22 mouse cellular contexts compared by ENCODE assay signal in genomic region chr4:45849419-45849818, GRCm38 (mm10). TPM values are rescaled to one million over a fixed set of nuclear protein-coding genes. Genes with fewer than 3 reads are reported as not detected.
DNase-seq lines count a peak whose midpoint lies in the region; ATAC-seq and TF ChIP-seq lines count a peak whose summit lies in the region.
"Had no signal": no experiment of that assay in that cellular context is flagged by ENCODE, and none has a peak within 500 bp of the region (broad histone marks: within the 10 kb centered on the region; RNA-seq: fewer than 3 reads in every experiment).

No protein-coding gene starts in this region.

- DNase-seq in liver, embryonic 11.5 days (ENCODE audit: low spot score) = no peak
- no peak for DNase-seq in gastrocnemius, postnatal 25 days
- DNase-seq: adrenal gland, adult 8-10 months; cerebellum, adult 8-10 months; heart, postnatal 14 days; thymus, postnatal 14 days had no signal

- 0 out of 2 replicates have a peak, but pooled peaks cover 3% of the 10 kb centered on the region for H3K9me3 ChIP-seq in megakaryocyte, embryonic 14.5 days
- no peaks in the 10 kb centered on the region for H3K9me3 ChIP-seq in intestine, embryonic 15.5 days
- no peaks in the 10 kb centered on the region for H3K9me3 ChIP-seq in liver, embryonic 11.5 days (ENCODE audit: control insufficient read depth, low read length)
- H3K9me3 ChIP-seq: embryonic facial prominence, embryonic 13.5 days; forebrain, embryonic 12.5 days had no signal

- H3K4me1 ChIP-seq in megakaryocyte, embryonic 14.5 days = peaks cover 17% of the 10 kb centered on the region
- peaks cover 19% of the 10 kb centered on the region for H3K4me1 ChIP-seq in intestine, embryonic 15.5 days (replicated peaks)
- H3K4me1 ChIP-seq in liver, embryonic 11.5 days (replicated peaks; ENCODE audit: control insufficient read depth, insufficient read depth, low read length) = 0 out of 2 replicates have a peak, but pooled peaks cover 2% of the 10 kb centered on the region
- H3K4me1 ChIP-seq in small intestine, adult 2 months (ENCODE audit: control insufficient read depth, insufficient read depth, insufficient read length, low read length) = peaks cover 12% of the 10 kb centered on the region
- H3K4me1 ChIP-seq: embryonic facial prominence, embryonic 13.5 days had no signal

- H3K9ac ChIP-seq in intestine, embryonic 15.5 days = no peak overlapping the region
- H3K9ac ChIP-seq in liver, embryonic 11.5 days (ENCODE audit: low read depth, low read length) = no peak overlapping the region
- H3K9ac ChIP-seq: embryonic facial prominence, embryonic 13.5 days; forebrain, embryonic 12.5 days had no signal

- 0 out of 2 replicates have a peak overlapping the region, but pooled peaks have one; percentile 40 for H3K27ac ChIP-seq in intestine, embryonic 15.5 days
- no peak overlapping the region for H3K27ac ChIP-seq in liver, embryonic 11.5 days (ENCODE audit: low read depth, low read length)
- peak overlapping the region; percentile 52 for H3K27ac ChIP-seq in small intestine, adult 2 months (ENCODE audit: insufficient read depth, low read depth, low read length)
- H3K27ac ChIP-seq: embryonic facial prominence, embryonic 13.5 days; forebrain, embryonic 12.5 days had no signal

- H3K4me2 ChIP-seq in intestine, embryonic 15.5 days (replicated peaks) = peak overlapping the region; percentile 41
- H3K4me2 ChIP-seq in liver, embryonic 11.5 days = 0 out of 2 replicates have a peak overlapping the region, but pooled peaks have one; percentile 40
- H3K4me2 ChIP-seq: embryonic facial prominence, embryonic 13.5 days; forebrain, embryonic 12.5 days; heart, embryonic 11.5 days had no signal

- no peak for TF ChIP-seq POLR2A in small intestine, adult 2 months (IDR thresholded peaks at IDR 0.05; ENCODE audit: low read depth, low read length)

- H3K27me3 ChIP-seq in megakaryocyte, embryonic 14.5 days (replicated peaks) = peaks cover 59% of the 10 kb centered on the region
- H3K27me3 ChIP-seq in intestine, embryonic 15.5 days (replicated peaks) = no peaks in the 10 kb centered on the region
- H3K27me3 ChIP-seq in liver, embryonic 11.5 days (replicated peaks; ENCODE audit: control insufficient read depth, insufficient read depth, low read length) = peaks cover 9% of the 10 kb centered on the region; the same call in 1 of the 2 replicates
- no peaks in the 10 kb centered on the region for H3K27me3 ChIP-seq in small intestine, adult 2 months (ENCODE audit: control insufficient read depth, insufficient read depth, low read length)

- 60% methylated on average over 1 of the region's 1 CpGs for WGBS in intestine, embryonic 15.5 days
- WGBS in liver, embryonic 11.5 days = 39% methylated on average over 1 of the region's 1 CpGs
- WGBS in small intestine, adult 2 months = 26% methylated on average over 1 of the region's 1 CpGs

- no peak for ATAC-seq in megakaryocyte, adult 5-6 weeks (ENCODE audit: poor library complexity, severe bottlenecking)
- ATAC-seq in intestine, embryonic 15.5 days = no peak
- ATAC-seq in liver, embryonic 11.5 days (replicated peaks; ENCODE audit: low FRiP score) = no peak
- no peak for ATAC-seq in activated CD4-positive, CD25-positive, alpha-beta regulatory T cell, adult 4 months
- ATAC-seq: hindbrain, embryonic 16.5 days had no signal

- peak overlapping the region; percentile 8 for H3K4me3 ChIP-seq in megakaryocyte, embryonic 14.5 days (replicated peaks)
- peak overlapping the region; percentile 27 for H3K4me3 ChIP-seq in intestine, embryonic 15.5 days (replicated peaks)
- H3K4me3 ChIP-seq in liver, embryonic 11.5 days (ENCODE audit: low read depth, low read length) = 0 out of 2 replicates have a peak overlapping the region, but pooled peaks have one; percentile 3
- peak overlapping the region; percentile 10; the same call in 1 of the 2 replicates for H3K4me3 ChIP-seq in small intestine, adult 2 months (ENCODE audit: low read depth, low read length)
- H3K4me3 ChIP-seq: embryonic facial prominence, embryonic 13.5 days; forebrain, embryonic 12.5 days had no signal

- TF ChIP-seq CTCF in small intestine, adult 2 months (IDR thresholded peaks at IDR 0.05; ENCODE audit: extremely low read depth, insufficient read length, insufficient replicate concordance, low read depth, low read length) = no peak

- H3K36me3 ChIP-seq in megakaryocyte, embryonic 14.5 days (replicated peaks; ENCODE audit: low read length) = no peaks in the 10 kb centered on the region
- no peaks in the 10 kb centered on the region for H3K36me3 ChIP-seq in intestine, embryonic 15.5 days
- no peaks in the 10 kb centered on the region for H3K36me3 ChIP-seq in liver, embryonic 11.5 days (ENCODE audit: control insufficient read depth, insufficient read depth, low read length)
- no peaks in the 10 kb centered on the region for H3K36me3 ChIP-seq in small intestine, adult 2 months (ENCODE audit: control insufficient read depth, insufficient read depth, low read length)
- H3K36me3 ChIP-seq: embryonic facial prominence, embryonic 13.5 days; forebrain, embryonic 12.5 days had no signal

RNA-seq across cellular contexts. Expression of gene Stra6l, which starts 1.0 kb away (rescaled TPM):
- polyA plus RNA-seq in megakaryocyte, embryonic 14.5 days (2012; ENCODE audit: insufficient read depth, low replicate concordance) = not detected in 2 replicates
- total RNA-seq in megakaryocyte, adult 5-6 weeks (2015) = 0.11 and 0.22 TPM in 2 replicates
- 0.07 and 0.33 TPM in 2 replicates for total RNA-seq in megakaryocyte, adult 5-6 weeks (2017)
- 6.6 and 7.1 TPM in 2 replicates for polyA plus RNA-seq in intestine, embryonic 15.5 days (2015; fragmentation: Nextera tagmentation; extraction: Ambion mirVana)
- 2.5 and 3.1 TPM in 2 replicates for polyA plus RNA-seq in liver, embryonic 11.5 days (2014; fragmentation: Nextera tagmentation; extraction: Ambion mirVana)
- 2.3 and 7.1 TPM in 2 replicates for polyA plus RNA-seq in small intestine, adult 2 months (2012; rRNA removed)
- under 1 TPM in 1 of 2 experiments, not detected in 1; 0.15 TPM for polyA plus RNA-seq in activated CD4-positive, CD25-positive, alpha-beta regulatory T cell, adult 4 months (2017; shearing (Covaris generic))
- total RNA-seq in gastrocnemius, postnatal 25 days (2021) = not detected
- total RNA-seq: common myeloid progenitor, adult 5-6 weeks; heart, postnatal 14 days; layer of hippocampus, postnatal 25 days; left cerebral cortex, postnatal 25 days; megakaryocyte progenitor cell, adult 5-6 weeks had no signal
- polyA plus RNA-seq: embryonic facial prominence, embryonic 13.5 days; heart, embryonic 11.5 days had no signal

RNA-seq across cellular contexts. Expression of gene Igfbpl1, which starts 22.7 kb away (rescaled TPM):
- polyA plus RNA-seq in megakaryocyte, embryonic 14.5 days (2012; ENCODE audit: insufficient read depth, low replicate concordance) = not detected in 2 replicates
- not detected in 2 replicates for total RNA-seq in megakaryocyte, adult 5-6 weeks (2015)
- total RNA-seq in megakaryocyte, adult 5-6 weeks (2017) = not detected in 2 replicates
- 0.42 and 0.53 TPM in 2 replicates for polyA plus RNA-seq in intestine, embryonic 15.5 days (2015; fragmentation: Nextera tagmentation; extraction: Ambion mirVana)
- 0.26 and 0.40 TPM in 2 replicates for polyA plus RNA-seq in liver, embryonic 11.5 days (2014; fragmentation: Nextera tagmentation; extraction: Ambion mirVana)
- polyA plus RNA-seq in small intestine, adult 2 months (2012; rRNA removed) = 0.42 TPM in 1 of 2 replicates, not detected in the other
- polyA plus RNA-seq in activated CD4-positive, CD25-positive, alpha-beta regulatory T cell, adult 4 months (2017; shearing (Covaris generic)) = not detected
- not detected for total RNA-seq in gastrocnemius, postnatal 25 days (2021)
- total RNA-seq: common myeloid progenitor, adult 5-6 weeks; gastrocnemius, postnatal 4 days; megakaryocyte progenitor cell, adult 5-6 weeks had no signal
- polyA plus RNA-seq: lung, embryonic 16.5 days had no signal

RNA-seq across cellular contexts. Expression of gene Ccdc180, which starts 40.7 kb away (rescaled TPM):
- 0.02 TPM in 1 of 2 replicates, not detected in the other for polyA plus RNA-seq in megakaryocyte, embryonic 14.5 days (2012; ENCODE audit: insufficient read depth, low replicate concordance)
- 3.0 and 3.4 TPM in 2 replicates for total RNA-seq in megakaryocyte, adult 5-6 weeks (2015)
- total RNA-seq in megakaryocyte, adult 5-6 weeks (2017) = 0.62 and 2.1 TPM in 2 replicates
- polyA plus RNA-seq in intestine, embryonic 15.5 days (2015; fragmentation: Nextera tagmentation; extraction: Ambion mirVana) = 0.06 and 0.14 TPM in 2 replicates
- polyA plus RNA-seq in liver, embryonic 11.5 days (2014; fragmentation: Nextera tagmentation; extraction: Ambion mirVana) = 0.04 and 0.10 TPM in 2 replicates
- polyA plus RNA-seq in small intestine, adult 2 months (2012; rRNA removed) = not detected in 2 replicates
- polyA plus RNA-seq in activated CD4-positive, CD25-positive, alpha-beta regulatory T cell, adult 4 months (2017; shearing (Covaris generic)) = under 1 TPM; 0.12 to 0.29 TPM
- total RNA-seq in gastrocnemius, postnatal 25 days (2021) = not detected
- total RNA-seq: gastrocnemius, postnatal 4 days; left cerebral cortex, postnatal 25 days had no signal
- polyA plus RNA-seq: embryonic facial prominence, embryonic 13.5 days; large intestine, adult 2 months had no signal

RNA-seq across cellular contexts. Expression of gene Aldh1b1, which starts 50.6 kb away (rescaled TPM):
- polyA plus RNA-seq in megakaryocyte, embryonic 14.5 days (2012; ENCODE audit: insufficient read depth, low replicate concordance) = 2.6 TPM in 1 of 2 replicates, not detected in the other
- total RNA-seq in megakaryocyte, adult 5-6 weeks (2015) = 10.4 and 11.6 TPM in 2 replicates
- total RNA-seq in megakaryocyte, adult 5-6 weeks (2017) = 36.2 and 41.9 TPM in 2 replicates
- polyA plus RNA-seq in intestine, embryonic 15.5 days (2015; fragmentation: Nextera tagmentation; extraction: Ambion mirVana) = 428 and 484 TPM in 2 replicates
- 10.5 and 13.0 TPM in 2 replicates for polyA plus RNA-seq in liver, embryonic 11.5 days (2014; fragmentation: Nextera tagmentation; extraction: Ambion mirVana)
- polyA plus RNA-seq in small intestine, adult 2 months (2012; rRNA removed) = 55.3 and 276 TPM in 2 replicates
- polyA plus RNA-seq in activated CD4-positive, CD25-positive, alpha-beta regulatory T cell, adult 4 months (2017; shearing (Covaris generic)) = 10 to 100 TPM in 1 of 2 experiments, 1 to 10 TPM in 1; 3.0 to 10.2 TPM
- total RNA-seq in gastrocnemius, postnatal 25 days (2021) = under 1 TPM; 0.51 to 0.77 TPM
